Mouse (Mus musculus) heart, embryonic 11.5 days (tissue): ENCODE data around the gene Brd3os. TPM values are rescaled to one million over a fixed set of nuclear protein-coding genes. Genes with fewer than 3 reads are reported as not detected.

Experiments used
- ATAC-seq: fragments of 200-750 bp; cut with Nextera tagmentation; replicated peaks from 2 replicates; pipeline ENCODE4 v1.8.0; 2017; ENCODE audit warnings: moderate library complexity; ENCODE audit not compliant: insufficient number of reproducible peaks, low FRiP score, low TSS enrichment
- H3K27ac ChIP-seq: fragments of 300-500 bp; sonication (generic); 2 replicates; pipeline ENCODE4 v1.5.1; 2014; ENCODE audit warnings: mild to moderate bottlenecking, low read depth, low read length
- H3K27me3 ChIP-seq: fragments of 300-500 bp; sonication (generic); 2 replicates; pipeline ENCODE4 v1.6.1; 2014; ENCODE audit warnings: mild to moderate bottlenecking, low read length, mixed read lengths; ENCODE audit not compliant: control insufficient read depth, insufficient read depth
- H3K36me3 ChIP-seq: fragments of 300-500 bp; sonication (generic); 2 replicates; pipeline ENCODE4 v1.6.1; 2014; ENCODE audit warnings: mild to moderate bottlenecking, low read length, moderate library complexity, mixed read lengths; ENCODE audit not compliant: control insufficient read depth, insufficient read depth
- H3K4me1 ChIP-seq: fragments of 300-500 bp; sonication (generic); 2 replicates; pipeline ENCODE4 v1.6.1; 2014; ENCODE audit warnings: low read length; ENCODE audit not compliant: control insufficient read depth, insufficient read depth
- H3K4me2 ChIP-seq: fragments of 300-500 bp; sonication (generic); 2 replicates; pipeline ENCODE4 v1.6.1; 2014; ENCODE audit warnings: mild to moderate bottlenecking, moderate library complexity
- H3K4me3 ChIP-seq: fragments of 300-500 bp; sonication (generic); 2 replicates; pipeline ENCODE4 v1.5.1; 2014; ENCODE audit warnings: low read depth, low read length
- H3K9ac ChIP-seq: fragments of 300-500 bp; sonication (generic); 2 replicates; pipeline ENCODE4 v1.6.1; 2014; ENCODE audit warnings: mild to moderate bottlenecking, low read depth, low read length, moderate library complexity
- H3K9me3 ChIP-seq: fragments of 300-500 bp; sonication (generic); replicated peaks from 2 replicates; pipeline ENCODE4 v1.6.1; 2016; ENCODE audit warnings: low read length; ENCODE audit not compliant: control insufficient read depth
- WGBS: fragments of 180-500 bp; shearing (Covaris S2); extraction: QIAGEN DNeasy Blood & Tissue Kit; methylation state at CpG from one replicate; pipeline ENCODE4 v1.1.7; 2014; ENCODE audit not compliant: insufficient replicate concordance; 5-methylcytosine and 5-hydroxymethylcytosine counted together
- polyA plus RNA-seq: library from polyadenylated mRNA; unstranded; fragments of >200 nt; fragmentation: Nextera tagmentation; extraction: Ambion mirVana; gene quantifications from 2 replicates; pipeline ENCODE4 v1.2.1, GENCODE M21; 2014

Gene Brd3os
- polyA plus RNA-seq, 1 experiment from 2014 or later, result 3.1 TPM

- Histone ChIP-seq H3K4me1 (peaks cover 16% of the 10 kb centered on the region), H3K4me3 (peak within 1 kb of the TSS; percentile 84), H3K9ac (peak within 1 kb of the TSS; percentile 88), H3K27ac (peak within 1 kb of the TSS; percentile 76), H3K36me3 (no peaks in the 10 kb centered on the region), H3K4me2 (peak within 1 kb of the TSS; percentile 100), H3K27me3 (no peaks in the 10 kb centered on the region), H3K9me3 (no peaks in the 10 kb centered on the region)
- under 1% methylated on average over 58 of the region's 58 CpGs for WGBS
- ATAC-seq, result peak; percentile 87
These were observed 15.2 kb upstream of the Brd3os start, which contains the start of gene Vav2 for GRCm38 (mm10) chr2:27426855-27427457. TSS of gene Vav2 (minus strand) at chr2:27427033.

DNA sequence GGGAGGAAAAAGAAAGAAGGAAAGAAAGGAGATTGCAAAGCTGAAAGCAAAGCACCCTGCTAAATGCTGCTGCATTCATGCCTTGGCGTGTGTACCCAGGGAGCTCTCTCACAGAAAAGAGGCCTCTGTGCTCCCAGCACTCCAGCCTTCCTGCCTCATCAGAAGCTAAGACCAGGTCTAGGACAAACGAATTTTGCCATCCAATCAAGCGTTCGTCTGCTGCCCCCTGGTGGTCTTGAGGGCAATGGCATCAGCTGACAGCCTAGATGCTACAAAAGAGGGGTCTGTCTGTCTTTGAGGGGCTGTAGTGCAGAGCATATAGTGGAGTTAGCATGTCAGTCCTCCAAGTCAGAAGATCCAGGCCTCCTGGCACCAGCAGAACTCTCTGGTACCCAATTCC lies 14.1 kb upstream of the Brd3os start:
- H3K9ac ChIP-seq, result no peak overlapping the region
- 0% methylated on average over 4 of the region's 4 CpGs for WGBS
- no peak for ATAC-seq

GRCm38 (mm10) chr2:27430621-27431020 lies 11.5 kb upstream of the Brd3os start:
- Histone ChIP-seq H3K27ac (no peak overlapping the region), H3K4me2 (no peak overlapping the region), H3K9me3 (no peaks in the 10 kb centered on the region), H3K4me1 (peaks cover 11% of the 10 kb centered on the region), H3K36me3 (no peaks in the 10 kb centered on the region), H3K4me3 (no peak overlapping the region), H3K27me3 (no peaks in the 10 kb centered on the region), H3K9ac (no peak overlapping the region)
- 88% methylated on average over 7 of the region's 7 CpGs for WGBS
- ATAC-seq, result no peak

More for the DNA sequence above, 14.1 kb upstream of the Brd3os start:
- Histone ChIP-seq H3K27me3 (no peaks in the 10 kb centered on the region), H3K4me1 (peaks cover 16% of the 10 kb centered on the region), H3K27ac (no peak overlapping the region), H3K4me3 (no peak overlapping the region), H3K9me3 (no peaks in the 10 kb centered on the region), H3K4me2 (no peak overlapping the region; the same call in 1 of the 2 replicates), H3K36me3 (no peaks in the 10 kb centered on the region)

DNA sequence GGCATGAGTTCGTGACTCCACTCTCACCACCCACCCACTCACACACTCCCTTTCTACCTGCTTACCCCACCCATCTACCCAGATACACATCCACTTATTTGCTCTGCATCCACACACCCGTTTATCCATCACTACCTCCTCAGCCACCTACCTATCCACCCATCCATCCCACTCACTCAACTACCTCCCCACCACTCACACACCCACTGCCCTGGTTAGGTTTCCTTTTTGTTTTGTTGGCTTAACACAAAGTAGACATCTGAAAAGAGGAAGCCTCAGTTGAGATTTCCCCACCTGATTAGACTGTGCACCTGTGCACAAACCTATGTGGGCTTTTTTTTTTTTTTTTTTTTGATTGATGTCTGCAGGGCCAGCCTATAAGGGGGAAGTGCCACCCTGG lies 9.5 kb upstream of the Brd3os start:
- no peak for ATAC-seq
- Histone ChIP-seq H3K27me3 (no peaks in the 10 kb centered on the region), H3K27ac (no peak overlapping the region), H3K4me1 (peaks cover 5% of the 10 kb centered on the region), H3K36me3 (no peaks in the 10 kb centered on the region), H3K9ac (no peak overlapping the region), H3K4me2 (no peak overlapping the region), H3K4me3 (no peak overlapping the region), H3K9me3 (no peaks in the 10 kb centered on the region)
- WGBS, result 67% methylated on average over 2 of the region's 2 CpGs

DNA sequence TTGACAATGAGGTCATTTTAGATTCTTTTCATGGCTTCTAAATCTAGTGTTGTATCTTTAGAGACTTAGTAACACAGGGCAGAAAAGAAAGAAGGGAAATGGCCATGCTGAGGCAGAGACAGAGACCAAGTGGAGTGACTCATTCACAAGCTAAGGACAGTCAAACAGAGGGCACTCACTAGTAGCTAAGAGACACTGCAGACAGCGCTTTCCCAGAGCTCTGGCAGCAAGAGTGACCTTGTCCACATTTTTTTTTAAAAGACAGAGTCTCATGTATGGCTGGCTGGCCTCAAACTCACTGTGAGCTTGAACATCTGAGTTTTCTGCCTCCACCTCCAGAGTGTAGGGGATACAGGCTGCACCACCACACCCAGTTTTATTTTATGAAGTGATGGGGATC lies 4.2 kb upstream of the Brd3os start:
- no peak overlapping the region for H3K4me2 ChIP-seq
- no peak overlapping the region for H3K9ac ChIP-seq
- H3K27ac ChIP-seq, result peak overlapping the region; percentile 50; the same call in 1 of the 2 replicates
- H3K4me1 ChIP-seq, result peaks cover 5% of the 10 kb centered on the region
- no peaks in the 10 kb centered on the region for H3K27me3 ChIP-seq
- 48% methylated on average over 1 of the region's 1 CpGs for WGBS
- H3K9me3 ChIP-seq, result no peaks in the 10 kb centered on the region
- ATAC-seq, result no peak
- H3K36me3 ChIP-seq, result no peaks in the 10 kb centered on the region
- no peak overlapping the region for H3K4me3 ChIP-seq

- H3K4me3 ChIP-seq, result no peak overlapping the region
- WGBS, result 16% methylated on average over 11 of the region's 11 CpGs
- no peak overlapping the region for H3K27ac ChIP-seq
- no peaks in the 10 kb centered on the region for H3K27me3 ChIP-seq
- no peak for ATAC-seq
- no peaks in the 10 kb centered on the region for H3K36me3 ChIP-seq
- H3K4me2 ChIP-seq, result no peak overlapping the region
- H3K9me3 ChIP-seq, result no peaks in the 10 kb centered on the region
- H3K4me1 ChIP-seq, result peaks cover 9% of the 10 kb centered on the region
- H3K9ac ChIP-seq, result no peak overlapping the region
These were observed 3.8 kb upstream of the Brd3os start for GRCm38 (mm10) chr2:27438281-27438680.

DNA sequence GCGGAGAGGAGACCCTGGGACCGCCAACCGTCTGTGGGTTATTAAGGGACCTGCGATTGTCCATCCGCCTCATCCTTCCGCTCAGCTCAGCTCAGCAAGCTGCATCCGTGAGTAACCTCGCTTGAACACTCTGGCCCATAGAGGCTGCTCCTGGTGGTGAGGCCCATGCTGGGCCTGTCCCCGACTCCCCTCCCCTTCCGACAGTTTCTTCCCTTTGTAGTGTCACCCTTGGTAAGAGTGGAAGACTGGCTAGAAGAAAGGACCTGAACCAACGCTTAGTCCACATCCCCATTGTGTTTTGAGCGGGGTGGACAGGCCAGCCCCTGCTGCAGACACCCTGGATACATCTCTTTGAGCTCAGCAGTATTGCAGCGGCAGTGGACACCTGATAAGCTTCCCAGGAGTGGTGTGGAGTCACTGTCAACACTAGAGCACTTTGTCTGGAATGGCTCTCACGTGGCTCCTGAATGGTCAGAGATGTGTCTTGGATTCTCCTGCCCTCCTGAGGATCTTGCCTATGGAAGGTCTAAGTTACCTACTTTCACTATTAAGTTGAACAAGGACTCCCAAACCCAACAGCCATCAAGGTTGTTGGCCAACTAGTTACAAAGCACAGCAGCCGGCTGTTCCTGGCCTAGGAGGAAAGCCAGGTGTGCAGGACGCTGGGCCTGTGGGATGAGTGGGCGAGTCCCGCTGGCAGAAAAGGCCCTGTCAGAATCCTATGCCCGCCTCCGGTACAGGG lies 755 bp downstream of the Brd3os start:
- H3K4me2 ChIP-seq, result peak overlapping the region; percentile 69
- no peaks in the 10 kb centered on the region for H3K27me3 ChIP-seq
- peaks cover 11% of the 10 kb centered on the region for H3K36me3 ChIP-seq
- H3K9ac ChIP-seq, result peak overlapping the region; percentile 18
- H3K27ac ChIP-seq, result no peak overlapping the region
- WGBS, result 25% methylated on average over 20 of the region's 20 CpGs
- peak overlapping the region; percentile 56 for H3K4me3 ChIP-seq
- H3K4me1 ChIP-seq, result peaks cover 8% of the 10 kb centered on the region; the same call in 1 of the 2 replicates
- no peaks in the 10 kb centered on the region for H3K9me3 ChIP-seq
- ATAC-seq, result peak; percentile 20

DNA sequence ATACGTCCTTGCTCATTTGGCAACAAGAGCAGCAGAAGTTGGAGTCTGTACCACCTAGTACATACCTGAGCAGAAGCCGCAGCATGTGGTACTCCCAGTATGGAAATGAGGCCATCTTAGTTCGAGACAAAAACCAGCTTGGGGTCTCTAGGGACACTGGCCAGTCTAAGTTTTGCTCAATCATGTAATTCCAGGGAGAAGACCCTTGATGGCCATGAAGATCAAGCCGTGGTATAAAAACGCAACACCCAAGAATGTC lies 1.3 kb downstream of the Brd3os start:
- H3K4me2 ChIP-seq, result no peak overlapping the region
- H3K4me3 ChIP-seq, result no peak overlapping the region
- H3K9ac ChIP-seq, result no peak overlapping the region
- WGBS, result 75% methylated on average over 5 of the region's 5 CpGs
- peaks cover 8% of the 10 kb centered on the region; the same call in 1 of the 2 replicates for H3K4me1 ChIP-seq
- H3K36me3 ChIP-seq, result peaks cover 16% of the 10 kb centered on the region
- H3K27ac ChIP-seq, result no peak overlapping the region
- H3K9me3 ChIP-seq, result no peaks in the 10 kb centered on the region
- no peaks in the 10 kb centered on the region for H3K27me3 ChIP-seq
- ATAC-seq, result no peak

- Histone ChIP-seq H3K4me3 (no peak overlapping the region), H3K9ac (no peak overlapping the region), H3K36me3 (peaks cover 36% of the 10 kb centered on the region), H3K4me2 (no peak overlapping the region), H3K27me3 (no peaks in the 10 kb centered on the region), H3K4me1 (peaks cover 8% of the 10 kb centered on the region; the same call in 1 of the 2 replicates), H3K9me3 (no peaks in the 10 kb centered on the region), H3K27ac (no peak overlapping the region)
- no peak for ATAC-seq
- whole genome bisulfite sequencing, result 93% methylated on average over 3 of the region's 3 CpGs
These were observed 3.8 kb downstream of the Brd3os start for GRCm38 (mm10) chr2:27445910-27446309.
